Comparison of ENCODE assay signal across 25 mouse cellular contexts in genomic region chr4:83055444-83055843, GRCm38 (mm10). TPM values are rescaled to one million over a fixed set of nuclear protein-coding genes. Genes with fewer than 3 reads are reported as not detected.
"Had no signal": no experiment of that assay in that cellular context is flagged by ENCODE, and none has a peak within 500 bp of the region (broad histone marks: within the 10 kb centered on the region; RNA-seq: fewer than 3 reads in every experiment).

No protein-coding gene starts in this region.

- H3K4me3 ChIP-seq: limb, embryonic 12.5 days; limb, embryonic 15.5 days; megakaryocyte, embryonic 14.5 days; midbrain, embryonic 13.5 days; myocyte; neural tube, embryonic 13.5 days had no signal

- H3K27me3 ChIP-seq: limb, embryonic 12.5 days; limb, embryonic 15.5 days had no signal

- H3K36me3 ChIP-seq: limb, embryonic 12.5 days; limb, embryonic 15.5 days; midbrain, embryonic 13.5 days; neural tube, embryonic 13.5 days had no signal

- H3K27ac ChIP-seq: limb, embryonic 12.5 days; limb, embryonic 15.5 days; liver, embryonic 14.5 days; macrophage; midbrain, embryonic 13.5 days; neural tube, embryonic 13.5 days had no signal

- H3K9ac ChIP-seq: limb, embryonic 12.5 days; limb, embryonic 15.5 days; liver, embryonic 14.5 days; liver, postnatal 0 days; lung, embryonic 14.5 days; midbrain, embryonic 13.5 days; neural tube, embryonic 13.5 days had no signal

- H3K4me2 ChIP-seq: limb, embryonic 12.5 days; limb, embryonic 15.5 days; liver, embryonic 11.5 days; lung, embryonic 14.5 days; midbrain, embryonic 13.5 days; neural tube, embryonic 13.5 days had no signal

- H3K9me3 ChIP-seq: limb, embryonic 12.5 days; limb, embryonic 15.5 days; midbrain, embryonic 13.5 days; neural tube, embryonic 13.5 days had no signal

- DNase-seq: kidney, adult 18-20 months; kidney, adult 9 months; kidney, postnatal 14 days; kidney, postnatal 4 days; liver, postnatal 0 days; lung, embryonic 14.5 days; retina, postnatal 1 day; right cerebral cortex, postnatal 25 days; spleen, adult 18-20 months; thymus, adult 18-20 months; thymus, postnatal 14 days; thymus, postnatal 4 days had no signal

- H3K4me1 ChIP-seq: megakaryocyte, embryonic 14.5 days had no signal

- ATAC-seq: liver, postnatal 0 days; lung, postnatal 0 days; midbrain, embryonic 13.5 days; midbrain, embryonic 16.5 days had no signal

RNA-seq across cellular contexts. Expression of gene Frem1, which starts 3.3 kb away (rescaled TPM):
- total RNA-seq: monocyte, adult 5-6 weeks; neutrophil, adult 5-6 weeks had no signal
- polyA plus RNA-seq: macrophage had no signal
